Mouse (Mus musculus) heart, postnatal 36 days (tissue): ENCODE measurements around the gene Tmem131l. TPM values are rescaled to one million over a fixed set of nuclear protein-coding genes. Genes with fewer than 3 reads are reported as not detected.
"Not testable (repeated sequence)": the region's sequence is repeated elsewhere in the genome, so short reads cannot be mapped to it uniquely, and the experiment has no call there.

Experiments used
- DNase-seq, 2 experiments: peaks; one replicate each; pipeline ENCODE4 v3.0.0; 2021 to 2022
- intact Hi-C: fragments of 180-260 bp; cut with DNase I; formaldehyde crosslinking; loops from one replicate; pipeline ENCODE4 v1.15.1; 2025
- total RNA-seq, 2 experiments: library from RNA; stranded (reverse); gene quantifications; 2 replicates each; pipeline ENCODE4 v1.2.3; 2021

Gene Tmem131l
- total RNA-seq, 2 experiments from 2014 or later: 25.5 to 26.1 TPM

DNA sequence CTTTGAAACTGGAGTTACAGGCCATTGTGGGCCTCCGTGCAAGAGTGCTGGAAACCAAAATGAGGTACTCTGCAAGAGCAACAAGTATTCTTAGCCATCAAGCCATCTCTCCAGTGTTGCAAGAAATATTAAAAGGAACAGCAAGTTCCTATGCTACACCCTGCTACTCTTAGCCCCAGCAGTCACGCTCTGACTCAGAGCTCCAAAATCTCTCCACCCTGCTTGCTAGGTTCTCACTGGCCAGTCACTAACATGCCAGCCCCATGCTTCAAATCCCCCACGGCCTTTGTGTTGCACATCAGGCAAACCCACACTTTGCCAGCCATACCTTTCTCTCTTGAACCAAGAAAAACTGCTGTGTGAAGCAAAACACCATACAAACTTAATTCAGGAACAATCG is 96.8 kb downstream of the Tmem131l start:
- intact Hi-C loops: loop anchor here (10.0 kb wide), 1 partner anchor 212 kb away; the partner anchor contains the start of gene Mnd1
- DNase-seq: no peak

DNA sequence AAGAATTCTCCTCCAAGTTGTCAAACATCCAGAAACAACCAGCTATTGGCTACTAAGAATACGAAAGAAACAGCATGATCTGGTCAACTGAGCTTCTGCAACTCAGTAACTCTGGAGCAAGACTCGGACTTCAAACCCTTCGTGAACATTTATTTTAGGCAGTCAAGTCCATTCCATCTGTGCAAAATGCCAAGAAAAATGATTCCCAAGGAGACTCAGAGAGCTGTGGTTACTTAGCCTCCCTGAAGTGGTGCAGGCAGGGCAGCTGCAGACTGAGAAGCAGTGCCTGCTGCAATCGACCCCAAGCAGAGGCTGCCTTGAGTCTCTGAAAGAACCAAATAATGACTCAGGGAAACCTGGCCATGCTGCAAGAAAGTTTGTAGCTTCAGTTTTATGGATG is 98.1 kb downstream of the Tmem131l start:
- no peak for DNase-seq
- intact Hi-C loops: loop anchor here (10.0 kb wide), 1 partner anchor 213 kb away; the partner anchor contains the start of gene Mnd1

DNA sequence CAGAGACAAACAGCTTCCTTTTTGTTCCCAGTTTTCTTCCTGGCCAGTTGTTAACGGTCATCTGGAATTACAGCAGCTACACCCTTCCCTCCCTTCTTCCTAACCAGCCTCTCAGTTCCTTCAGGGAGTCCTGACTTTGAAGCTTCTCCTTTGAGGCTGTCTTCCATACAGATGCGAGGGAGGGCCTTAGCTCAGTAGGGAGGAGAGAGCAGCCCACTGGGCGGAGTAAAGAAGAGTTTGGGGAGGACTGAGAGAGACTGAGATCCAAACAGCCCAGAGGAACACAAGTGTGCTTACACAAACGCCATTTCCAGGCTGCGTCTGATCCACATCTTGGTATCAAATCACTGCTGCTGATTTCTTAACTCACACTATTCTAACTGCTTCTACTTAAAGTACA is 101.1 kb downstream of the Tmem131l start:
- intact Hi-C loops: no loop called here
- DNase-seq: no peak

DNA sequence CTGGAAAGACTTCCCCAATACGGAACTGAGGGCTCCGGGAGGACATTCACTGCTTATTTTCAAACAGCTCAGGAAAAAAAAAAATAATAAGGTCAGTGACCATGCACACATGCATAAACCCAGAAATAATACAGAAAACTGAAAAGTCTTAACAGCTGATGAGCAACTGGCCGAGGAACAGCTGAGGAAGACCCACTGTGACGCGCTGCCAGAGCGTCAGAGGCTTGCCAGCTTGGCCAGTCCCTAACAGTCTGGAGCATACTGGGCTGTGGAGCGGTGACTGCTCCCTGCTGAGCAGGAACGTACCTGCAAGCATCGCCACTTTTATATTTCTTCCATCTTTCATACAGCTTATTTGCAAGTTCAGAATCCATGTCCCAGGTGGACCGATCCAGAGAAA is 105.5 kb downstream of the Tmem131l start:
- no peak for DNase-seq

DNA sequence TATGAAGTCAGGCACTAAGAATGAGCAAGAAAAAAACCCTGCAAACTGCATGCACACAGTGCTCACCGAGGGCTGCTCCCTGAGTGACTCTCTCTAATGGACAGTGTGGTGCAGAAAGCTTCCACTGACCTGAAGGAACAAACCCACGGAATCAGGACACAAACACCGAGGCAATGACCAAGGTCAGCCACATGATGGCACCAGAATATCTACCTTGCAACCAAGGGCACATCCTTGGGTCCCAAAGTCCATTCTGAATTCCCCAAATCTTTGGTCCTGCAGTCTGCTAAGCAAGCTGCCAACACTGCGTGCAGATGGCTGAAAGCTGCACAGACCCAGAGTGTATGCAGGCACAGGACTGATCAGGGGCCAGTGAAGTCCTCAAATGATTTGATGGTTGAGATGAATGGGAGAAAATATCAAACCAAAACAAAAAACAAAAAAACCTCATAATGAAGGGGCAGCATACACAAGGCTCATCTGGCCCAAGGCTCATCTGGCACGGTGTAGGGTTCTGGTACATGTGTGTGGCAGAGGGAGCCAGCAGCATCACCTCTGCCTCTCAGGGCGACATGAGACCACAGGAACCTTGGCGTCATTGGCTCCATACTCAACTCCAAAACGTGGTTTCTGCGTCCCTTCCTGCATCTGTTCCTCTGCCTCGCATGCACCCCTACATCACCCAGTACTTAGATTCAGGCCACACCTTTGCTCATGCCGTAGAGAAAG is 124.0 kb downstream of the Tmem131l start:
- peak in 1 of 2 experiments; percentile 32 for DNase-seq
- intact Hi-C loops: loop anchor here (10.0 kb wide), 1 partner anchor 209 kb away; no protein-coding TSS in a partner anchor

More for the DNA sequence above, 105.5 kb downstream of the Tmem131l start:
- intact Hi-C loops: no loop called here

DNA sequence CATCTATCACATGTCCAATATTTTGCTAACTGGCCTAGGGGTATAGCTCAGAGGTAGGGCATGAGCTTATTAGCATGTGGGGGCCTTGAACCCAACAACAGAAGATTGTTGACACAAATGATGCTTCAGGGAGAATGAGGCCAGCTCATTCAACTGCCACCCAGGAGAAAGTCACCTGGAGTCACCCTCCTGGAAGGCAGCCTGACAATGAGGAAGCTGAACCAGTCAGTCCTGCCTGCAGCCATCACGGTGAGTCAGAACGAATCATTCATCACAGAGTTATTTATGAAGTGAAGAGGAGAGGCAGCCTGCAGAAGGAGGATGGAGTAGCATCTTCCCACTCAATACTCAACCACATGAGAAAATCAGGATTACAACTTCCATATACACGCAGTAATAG is 124.9 kb downstream of the Tmem131l start:
- intact Hi-C loops: loop anchor here (10.0 kb wide), 1 partner anchor 210 kb away; no protein-coding TSS in a partner anchor
- no peak for DNase-seq

DNA sequence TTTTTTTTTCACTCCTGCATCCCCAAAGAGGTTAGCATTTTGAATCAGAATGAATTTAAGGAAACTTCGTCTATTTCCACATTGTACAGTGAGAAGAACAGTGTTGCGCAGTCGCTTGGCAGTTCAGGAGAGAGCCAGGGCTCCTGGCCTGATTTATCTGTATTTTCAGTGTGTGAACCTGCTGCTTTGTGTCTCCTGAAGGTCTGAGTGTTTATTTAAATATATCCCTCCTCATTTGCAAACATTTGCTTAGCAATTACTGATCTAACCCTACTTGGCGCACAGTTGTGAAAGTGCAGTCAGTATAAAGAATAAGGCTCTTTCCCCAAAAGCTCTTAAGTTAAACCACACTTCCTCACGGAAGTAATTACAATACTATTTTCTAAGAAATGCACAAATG is 129.3 kb downstream of the Tmem131l start:
- intact Hi-C loops: loop anchor here (10.0 kb wide), 1 partner anchor 214 kb away; no protein-coding TSS in a partner anchor
- no peak for DNase-seq

DNA sequence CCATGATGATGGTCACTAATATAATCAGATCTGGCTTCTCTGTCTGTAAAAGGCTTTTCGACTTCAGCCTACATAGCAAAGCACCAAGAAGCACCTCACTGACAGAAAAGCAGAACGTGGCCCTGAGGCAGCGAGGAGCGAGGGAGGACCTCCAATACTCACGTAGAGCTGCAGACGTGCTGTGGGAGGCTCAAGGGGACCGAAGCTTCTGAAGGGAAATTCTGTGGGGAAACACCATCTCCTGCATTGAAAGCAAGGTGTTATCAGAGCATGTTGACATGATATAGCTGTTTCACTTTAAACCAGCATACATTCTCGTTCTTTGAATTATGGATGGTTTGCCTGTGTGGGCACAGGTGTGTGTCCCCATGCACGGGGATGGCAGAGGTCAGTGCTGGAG is 133.8 kb downstream of the Tmem131l start:
- intact Hi-C loops: no loop called here
- no peak for DNase-seq

DNA sequence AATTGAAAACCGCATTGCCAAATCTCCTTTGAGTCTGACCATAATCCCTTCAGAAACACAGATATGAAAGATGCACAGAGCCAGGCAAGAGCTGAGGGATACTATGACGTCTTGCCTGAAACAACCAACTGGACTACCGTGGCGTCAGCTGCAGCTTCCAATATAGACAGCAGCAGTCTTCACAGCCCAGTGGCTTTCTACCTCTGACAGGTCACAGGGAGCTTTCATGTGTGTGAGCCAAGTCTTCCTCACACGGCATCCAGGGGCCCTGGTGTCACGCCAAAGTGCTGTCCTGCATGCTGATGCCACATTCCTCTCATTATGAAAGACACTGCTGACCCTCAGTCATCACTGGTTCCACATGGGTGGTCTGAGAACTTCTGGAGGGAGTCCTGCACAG is 134.8 kb downstream of the Tmem131l start:
- no peak for DNase-seq
- intact Hi-C loops: no loop called here

DNA sequence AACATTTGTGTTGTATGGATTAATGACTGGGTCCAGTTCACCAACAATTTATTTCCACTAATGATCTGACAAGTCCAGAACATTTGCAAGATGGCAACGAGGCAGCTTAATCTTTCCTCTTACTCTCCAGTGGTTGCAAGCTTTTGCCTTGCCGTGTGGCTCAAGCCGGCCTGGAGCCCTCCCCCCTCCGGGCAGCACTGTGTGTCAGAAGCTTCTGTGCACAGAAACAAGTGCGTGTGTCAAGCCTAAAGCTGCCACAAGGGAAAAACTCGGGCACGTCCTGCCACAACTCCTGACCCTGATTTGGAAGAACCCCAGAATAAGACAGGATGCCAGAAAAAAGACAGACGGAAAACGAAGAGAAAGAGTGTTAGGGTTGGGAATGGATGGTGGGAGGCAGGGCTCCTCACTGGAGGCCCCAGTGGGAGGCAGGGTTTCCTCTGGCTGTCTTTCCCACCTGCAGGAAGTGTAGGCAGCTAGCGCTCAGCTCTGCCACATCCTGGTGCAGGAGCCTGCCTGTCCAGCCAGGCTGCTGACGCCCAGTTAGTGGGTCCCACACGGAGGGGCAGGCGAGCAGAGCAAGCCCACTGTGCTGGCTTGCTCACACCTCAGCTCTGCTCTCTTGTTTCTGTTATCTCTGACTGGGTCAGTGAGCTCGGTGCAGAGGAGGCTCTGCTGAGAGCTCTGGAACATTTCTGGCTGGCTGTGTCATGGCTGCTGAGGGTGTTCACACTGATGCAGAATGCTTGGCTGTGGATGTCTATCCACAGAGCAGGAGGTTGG is 135.6 kb downstream of the Tmem131l start:
- intact Hi-C loops: no loop called here
- no peak for DNase-seq

DNA sequence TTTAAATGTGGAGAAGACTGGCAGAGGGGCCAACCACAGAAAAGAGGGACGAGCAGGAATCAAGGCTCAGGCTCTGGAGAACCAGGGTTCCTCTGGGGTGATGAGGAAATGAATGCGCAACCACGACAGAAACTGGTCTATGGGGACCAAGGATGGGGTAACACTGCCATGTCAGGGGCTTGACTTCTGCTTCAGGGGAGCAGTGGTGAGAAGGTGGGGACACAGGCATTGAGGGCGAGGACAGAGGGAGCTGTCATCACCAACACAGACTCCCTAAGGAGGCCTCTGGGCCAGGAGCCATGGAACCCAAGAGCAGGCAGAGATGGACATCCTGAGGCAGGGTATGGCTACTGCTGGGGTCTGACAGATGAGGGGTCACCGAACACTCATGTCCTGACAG is 137.0 kb downstream of the Tmem131l start:
- intact Hi-C loops: no loop called here
- no peak for DNase-seq

DNA sequence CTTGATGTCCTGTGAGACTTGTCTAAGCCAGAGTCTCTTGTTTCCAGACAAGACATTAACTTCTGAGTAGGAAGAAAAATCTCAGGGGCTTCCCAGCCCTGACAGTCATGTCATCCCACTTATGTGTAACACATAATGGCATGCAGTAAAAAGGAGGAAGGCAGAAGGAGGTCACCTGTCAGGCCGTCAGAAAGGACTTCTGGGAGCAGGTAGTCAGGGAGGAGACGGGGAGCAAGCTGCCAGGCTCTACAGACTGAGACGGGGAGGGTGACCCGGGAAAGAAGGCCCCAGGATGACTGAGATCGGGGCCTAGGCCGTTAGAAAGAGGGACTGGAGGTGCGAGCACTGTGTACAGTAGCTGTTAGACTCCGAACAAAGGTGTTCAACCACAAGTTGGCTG is 137.5 kb downstream of the Tmem131l start:
- intact Hi-C loops: no loop called here

DNA sequence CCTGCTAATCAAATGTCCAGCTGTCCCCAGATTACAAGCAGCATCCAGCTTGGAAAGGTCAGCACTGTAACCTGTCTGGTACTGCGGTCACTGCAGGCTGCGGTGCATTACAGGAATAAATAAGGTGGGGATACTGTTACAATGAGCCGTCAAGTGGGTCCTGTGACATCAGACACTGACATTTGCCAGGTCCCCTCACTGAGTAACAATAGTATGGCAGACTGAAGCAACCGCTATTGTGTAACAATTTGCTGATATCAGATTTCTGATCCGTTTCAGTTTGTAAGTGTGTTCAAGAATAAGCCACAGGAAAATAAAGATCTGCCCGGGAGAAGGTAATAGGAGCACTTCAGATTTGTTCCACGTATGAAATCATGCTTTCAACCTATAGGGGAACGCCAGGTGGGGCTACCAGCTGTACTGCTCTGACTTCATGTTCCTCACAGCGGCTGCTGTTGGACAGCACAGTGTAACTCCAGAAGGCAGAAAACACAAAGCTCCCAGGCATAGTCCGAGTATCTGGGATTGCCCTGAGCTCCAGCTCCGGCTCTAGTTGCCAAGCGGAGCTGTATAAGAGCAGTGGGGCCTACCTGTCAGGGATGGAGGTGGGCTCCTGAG is 139.1 kb downstream of the Tmem131l start:
- intact Hi-C loops: no loop called here
- no peak for DNase-seq

More for the DNA sequence above, 137.5 kb downstream of the Tmem131l start:
- no peak for DNase-seq

DNA sequence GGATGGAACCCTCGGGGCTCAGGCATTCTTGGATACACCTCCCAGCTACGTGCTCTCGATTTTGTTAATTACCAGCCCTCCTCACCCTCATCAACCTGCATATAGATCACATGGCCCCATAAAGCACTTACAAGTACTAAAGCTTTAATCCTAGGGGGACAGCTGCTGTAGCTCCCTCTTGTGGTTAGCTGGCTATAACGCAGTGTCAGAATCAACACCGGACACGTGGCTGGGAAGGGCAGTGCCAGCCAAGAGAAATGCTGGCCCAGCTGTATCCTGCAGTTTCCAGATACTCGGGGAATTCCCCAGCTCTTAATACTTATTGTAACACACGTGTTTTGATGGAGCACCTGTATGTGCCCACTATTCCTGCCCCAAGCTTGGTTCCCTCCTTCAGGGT is 140.4 kb downstream of the Tmem131l start:
- intact Hi-C loops: loop anchor here (1.0 to 2.0 kb wide), 2 partner anchors 58 to 101 kb away; partner anchors contain the start of gene Tlr2
- DNase-seq: peak; percentile 51 to 70

DNA sequence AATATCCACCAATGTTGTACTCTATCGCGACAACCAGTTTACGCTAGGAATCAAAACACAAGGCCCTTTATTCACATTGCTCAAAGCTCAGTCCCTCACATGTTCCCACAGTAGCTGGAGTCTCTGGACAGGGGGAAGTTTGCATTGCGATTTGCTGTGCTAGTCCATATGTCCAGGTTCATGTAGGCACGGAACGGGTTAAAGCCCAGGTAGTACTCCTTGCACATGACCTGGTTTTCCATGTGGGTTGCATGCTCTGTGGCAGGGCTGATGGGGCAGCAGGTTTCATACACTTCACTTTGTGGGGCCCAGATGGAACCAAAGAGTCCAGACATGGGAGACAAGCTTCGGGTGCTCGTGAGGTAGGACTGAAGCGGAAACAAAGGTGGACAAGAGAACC is 141.7 kb downstream of the Tmem131l start:
- no peak for DNase-seq
- intact Hi-C loops: loop anchor here (2.0 kb wide), 1 partner anchor 99 kb away; no protein-coding TSS in a partner anchor

DNA sequence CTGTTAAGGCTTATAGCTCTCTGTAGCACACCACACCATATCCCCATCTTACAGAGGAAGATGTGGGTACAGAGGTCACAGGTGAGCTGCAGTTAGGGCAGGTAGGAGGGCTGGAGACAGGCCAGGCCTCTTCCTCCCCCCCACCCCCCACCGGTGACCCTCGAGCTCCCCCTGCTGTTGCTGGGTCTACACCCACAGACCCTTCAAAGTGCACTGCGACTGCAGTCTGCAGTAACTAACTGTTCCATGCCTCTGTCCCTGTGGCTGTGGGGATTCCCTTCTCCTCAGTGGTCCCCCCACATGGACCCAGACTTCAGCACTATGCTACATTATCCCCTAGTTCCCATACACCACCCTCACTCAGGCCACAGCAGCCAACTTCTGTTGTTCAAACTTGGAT is 144.2 kb downstream of the Tmem131l start:
- DNase-seq: no peak
- intact Hi-C loops: loop anchor here (1.0 kb wide), 1 partner anchor 55 kb away; the partner anchor contains the start of gene Tlr2

DNA sequence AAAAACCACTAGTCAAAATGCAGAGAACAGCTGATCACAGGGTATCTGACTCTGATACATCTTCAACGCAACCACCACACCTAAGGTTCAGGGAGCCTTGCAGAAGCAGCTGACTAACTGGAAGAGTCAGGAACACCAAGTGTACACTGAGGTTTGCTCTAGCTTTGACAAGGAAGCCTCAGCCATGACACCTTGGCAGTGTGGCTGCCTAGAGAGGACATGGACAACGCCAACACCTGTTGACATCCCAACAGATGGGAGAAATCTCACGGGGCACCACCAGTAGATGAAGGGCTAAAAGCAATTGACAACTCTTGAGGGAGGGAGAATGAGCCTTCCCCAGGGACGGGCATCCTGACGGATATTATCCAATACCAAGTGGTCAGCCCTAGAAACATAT is 144.9 kb downstream of the Tmem131l start:
- DNase-seq: no peak
- intact Hi-C loops: loop anchor here (1.0 kb wide), 1 partner anchor 54 kb away; the partner anchor contains the start of gene Tlr2

DNA sequence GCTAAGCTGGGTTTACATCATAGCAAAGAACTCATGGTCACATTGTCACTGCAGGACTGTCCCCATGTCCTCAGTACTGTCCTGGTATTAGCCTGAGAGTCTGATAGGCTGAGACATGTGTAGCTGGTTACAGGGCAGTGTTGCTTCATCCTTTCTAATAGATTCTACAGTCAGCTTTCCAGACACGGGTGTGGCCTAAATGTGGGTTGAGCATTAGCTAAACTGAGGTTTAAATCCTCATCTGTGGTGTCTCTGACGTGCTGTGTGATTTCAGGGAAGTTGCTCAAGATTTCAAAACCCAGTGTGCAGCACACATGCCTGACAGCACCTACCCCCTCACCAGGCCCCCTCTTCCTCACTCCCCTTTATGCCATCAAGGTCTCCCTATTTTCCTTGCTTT is 154.8 kb downstream of the Tmem131l start:
- DNase-seq: no peak
- intact Hi-C loops: no loop called here

DNA sequence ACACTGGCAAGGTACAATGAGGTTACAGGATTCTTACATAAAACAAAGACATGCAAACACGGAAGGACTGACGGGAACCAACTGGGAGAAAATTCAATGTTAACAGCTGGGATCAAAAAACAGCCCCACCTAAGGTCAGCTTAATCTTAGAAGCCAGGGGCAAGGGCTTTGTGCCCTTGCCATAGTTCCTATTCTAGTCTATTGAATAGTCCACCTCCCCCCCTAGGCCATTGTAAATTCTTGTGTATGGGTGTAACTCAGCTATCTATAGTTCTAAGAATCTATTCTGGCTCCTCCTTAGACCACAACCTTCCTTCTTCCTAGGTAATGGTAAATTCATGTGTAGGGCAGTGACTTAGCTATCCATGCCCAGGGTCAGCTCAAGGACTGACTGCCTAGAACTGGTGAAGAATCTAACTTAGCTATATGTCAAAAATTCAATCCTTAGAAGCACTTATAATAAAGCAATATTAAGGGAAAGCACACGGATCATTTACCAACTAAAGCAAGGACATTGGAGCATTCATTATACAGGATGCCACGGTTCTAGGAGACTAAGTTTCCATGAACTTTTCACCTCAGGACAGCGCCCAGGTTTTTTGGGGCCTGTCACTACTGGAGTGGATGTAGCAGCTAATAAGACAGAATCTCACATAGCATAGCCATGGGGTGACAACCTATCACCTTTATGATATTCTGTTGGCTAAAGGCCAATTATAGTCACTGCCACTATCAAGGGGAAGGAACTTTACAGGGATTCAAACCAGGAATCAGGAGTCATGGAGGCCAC is 160.5 kb downstream of the Tmem131l start:
- intact Hi-C loops, DNase-seq: not testable (repeated sequence)

DNA sequence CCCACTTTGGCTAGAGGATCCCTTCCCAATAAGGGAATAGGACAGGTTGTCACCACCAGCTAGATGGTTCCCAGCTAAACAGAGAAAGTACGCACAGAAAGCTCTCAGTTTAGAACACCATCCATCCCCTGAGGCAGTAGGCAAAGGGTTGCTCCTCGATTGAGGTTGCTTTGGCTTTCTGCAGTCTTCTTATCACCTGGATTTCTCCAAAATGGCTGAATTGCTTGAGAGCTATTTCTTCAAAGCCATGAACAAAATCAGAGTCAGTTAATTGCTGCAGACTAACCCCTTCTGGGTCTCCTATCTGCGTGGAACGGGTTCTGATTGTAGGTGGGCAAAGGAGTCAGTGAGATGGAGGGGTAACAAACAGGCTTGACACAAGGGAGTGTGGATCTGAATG is 161.2 kb downstream of the Tmem131l start:
- DNase-seq: no peak
- intact Hi-C loops: no loop called here
